Mouse (Mus musculus): ENCODE measurements around the gene Slc26a5.

- TF ChIP-seq CTCF (IDR thresholded peaks at IDR 0.05; ENCODE audit: borderline replicate concordance, insufficient read depth, low read depth, low read length) (no peak), POLR2A (IDR thresholded peaks at IDR 0.05; ENCODE audit: borderline replicate concordance, insufficient read depth, low read length) (no peak)
Observed at GRCm38 (mm10) chr5:21866311-21866712, 908 bp upstream of the Slc26a5 start.
